Mouse (Mus musculus) heart, embryonic 16.5 days (tissue): ENCODE data around the gene Svs1. TPM values are rescaled to one million over a fixed set of nuclear protein-coding genes. Genes with fewer than 3 reads are reported as not detected.

Source experiments
- ATAC-seq: fragments of 200-750 bp; cut with Nextera tagmentation; replicated peaks from 2 replicates; pipeline ENCODE4 v1.8.0; 2017; ENCODE audit warnings: moderate number of reproducible peaks; ENCODE audit not compliant: insufficient read depth, low FRiP score; ENCODE audit errors: extremely low read depth
- H3K27ac ChIP-seq: fragments of 300-500 bp; sonication (generic); 2 replicates; pipeline ENCODE4 v1.5.1; 2014; ENCODE audit warnings: mild to moderate bottlenecking, low read length, control low read depth, moderate library complexity
- H3K27me3 ChIP-seq: fragments of 300-500 bp; sonication (generic); 2 replicates; pipeline ENCODE4 v1.6.1; 2014; ENCODE audit warnings: low read length, mixed read lengths; ENCODE audit not compliant: control insufficient read depth, insufficient read depth
- H3K36me3 ChIP-seq: fragments of 300-500 bp; sonication (generic); 2 replicates; pipeline ENCODE4 v1.6.1; 2014; ENCODE audit not compliant: control insufficient read depth, insufficient read depth
- H3K4me1 ChIP-seq: fragments of 300-500 bp; sonication (generic); 2 replicates; pipeline ENCODE4 v1.6.1; 2014; ENCODE audit warnings: low read length, mixed read lengths; ENCODE audit not compliant: control insufficient read depth, insufficient read depth
- H3K4me2 ChIP-seq: fragments of 300-500 bp; sonication (generic); 2 replicates; pipeline ENCODE4 v1.6.1; 2014; ENCODE audit warnings: low read depth, mild to moderate bottlenecking, control low read depth, low read length
- H3K4me3 ChIP-seq: fragments of 300-500 bp; sonication (generic); 2 replicates; pipeline ENCODE4 v1.5.1; 2014; ENCODE audit warnings: mild to moderate bottlenecking, control low read depth, low read length
- H3K9ac ChIP-seq: fragments of 300-500 bp; sonication (generic); 2 replicates; pipeline ENCODE4 v1.6.1; 2014; ENCODE audit warnings: low read length, control low read depth
- H3K9me3 ChIP-seq: fragments of 300-500 bp; sonication (generic); replicated peaks from 2 replicates; pipeline ENCODE4 v1.6.1; 2016; ENCODE audit warnings: low read length; ENCODE audit not compliant: control insufficient read depth
- WGBS: fragments of 180-500 bp; shearing (Covaris S2); extraction: QIAGEN DNeasy Blood & Tissue Kit; methylation state at CpG from one replicate; pipeline ENCODE4 v1.1.7; 2014; 5-methylcytosine and 5-hydroxymethylcytosine counted together
- polyA plus RNA-seq: library from polyadenylated mRNA; unstranded; fragments of >200 nt; fragmentation: Nextera tagmentation; extraction: Ambion mirVana; gene quantifications from 2 replicates; pipeline ENCODE4 v1.2.1, GENCODE M21; 2015

Gene Svs1
- not detected in 2 replicates for polyA plus RNA-seq

GRCm38 (mm10) chr6:48986444-48986990 is at the start of gene Svs1:
Gene Svs1, plus strand, starts transcription at chr6:48986861.
- Histone ChIP-seq H3K4me3 (no peak within 1 kb of the TSS), H3K9me3 (no peaks in the 10 kb centered on the region), H3K9ac (no peak within 1 kb of the TSS), H3K36me3 (no peaks in the 10 kb centered on the region), H3K4me1 (no peaks in the 10 kb centered on the region), H3K27ac (no peak within 1 kb of the TSS), H3K27me3 (no peaks in the 10 kb centered on the region), H3K4me2 (no peak within 1 kb of the TSS)
- ATAC-seq: no peak
- WGBS: 31% methylated on average over 7 of the region's 7 CpGs

GRCm38 (mm10) chr6:48949596-48949995 is 37.1 kb upstream of the Svs1 start:
- ATAC-seq: no peak
- no peak overlapping the region for H3K4me2 ChIP-seq

GRCm38 (mm10) chr6:48950676-48951075 is 36.0 kb upstream of the Svs1 start:
- Histone ChIP-seq H3K9me3 (no peaks in the 10 kb centered on the region), H3K4me1 (no peaks in the 10 kb centered on the region), H3K27ac (no peak overlapping the region), H3K4me2 (no peak overlapping the region), H3K36me3 (no peaks in the 10 kb centered on the region), H3K9ac (no peak overlapping the region), H3K4me3 (no peak overlapping the region), H3K27me3 (no peaks in the 10 kb centered on the region)
- WGBS: 81% methylated on average over 5 of the region's 5 CpGs
- ATAC-seq: no peak

More at GRCm38 (mm10) chr6:48949596-48949995, 37.1 kb upstream of the Svs1 start:
- H3K4me3 ChIP-seq: no peak overlapping the region
- no peaks in the 10 kb centered on the region for H3K4me1 ChIP-seq
- no peaks in the 10 kb centered on the region for H3K36me3 ChIP-seq
- H3K27ac ChIP-seq: no peak overlapping the region
- 78% methylated on average over 2 of the region's 2 CpGs for WGBS
- no peaks in the 10 kb centered on the region; the same call in 1 of the 2 replicates for H3K9me3 ChIP-seq
- no peaks in the 10 kb centered on the region for H3K27me3 ChIP-seq
- no peak overlapping the region for H3K9ac ChIP-seq

GRCm38 (mm10) chr6:48951630-48952029 is 35.0 kb upstream of the Svs1 start:
- H3K9ac ChIP-seq: no peak overlapping the region
- no peak for ATAC-seq
- H3K36me3 ChIP-seq: no peaks in the 10 kb centered on the region
- no peak overlapping the region for H3K4me3 ChIP-seq
- H3K27ac ChIP-seq: no peak overlapping the region
- H3K27me3 ChIP-seq: peaks cover under 1% of the 10 kb centered on the region; the same call in 1 of the 2 replicates
- 82% methylated on average over 6 of the region's 6 CpGs for WGBS
- H3K4me2 ChIP-seq: no peak overlapping the region
- H3K9me3 ChIP-seq: no peaks in the 10 kb centered on the region
- H3K4me1 ChIP-seq: no peaks in the 10 kb centered on the region

- no peak overlapping the region for H3K4me2 ChIP-seq
- no peak overlapping the region for H3K27ac ChIP-seq
- H3K9me3 ChIP-seq: no peaks in the 10 kb centered on the region
- no peaks in the 10 kb centered on the region for H3K4me1 ChIP-seq
- H3K27me3 ChIP-seq: peaks cover 2% of the 10 kb centered on the region; the same call in 1 of the 2 replicates
- H3K9ac ChIP-seq: no peak overlapping the region
- no peak overlapping the region for H3K4me3 ChIP-seq
- WGBS: 65% methylated on average over 5 of the region's 5 CpGs
- no peak for ATAC-seq
- H3K36me3 ChIP-seq: no peaks in the 10 kb centered on the region
Observed at GRCm38 (mm10) chr6:48953220-48953619, 33.4 kb upstream of the Svs1 start.

GRCm38 (mm10) chr6:48954211-48954610 is 32.5 kb upstream of the Svs1 start:
- Histone ChIP-seq H3K27me3 (peaks cover 2% of the 10 kb centered on the region; the same call in 1 of the 2 replicates), H3K4me1 (no peaks in the 10 kb centered on the region), H3K4me3 (no peak overlapping the region), H3K9ac (no peak overlapping the region), H3K9me3 (no peaks in the 10 kb centered on the region), H3K4me2 (no peak overlapping the region), H3K27ac (no peak overlapping the region), H3K36me3 (no peaks in the 10 kb centered on the region)
- no peak for ATAC-seq
- WGBS: 75% methylated on average over 5 of the region's 5 CpGs

- peaks cover 2% of the 10 kb centered on the region; the same call in 1 of the 2 replicates for H3K27me3 ChIP-seq
- no peak for ATAC-seq
- H3K27ac ChIP-seq: no peak overlapping the region
- no peaks in the 10 kb centered on the region for H3K4me1 ChIP-seq
- 25% methylated on average over 1 of the region's 1 CpGs for WGBS
- H3K4me3 ChIP-seq: no peak overlapping the region
- H3K36me3 ChIP-seq: no peaks in the 10 kb centered on the region
- no peak overlapping the region for H3K4me2 ChIP-seq
- H3K9me3 ChIP-seq: no peaks in the 10 kb centered on the region
- no peak overlapping the region for H3K9ac ChIP-seq
Observed at GRCm38 (mm10) chr6:48954946-48955345, 31.7 kb upstream of the Svs1 start.

- Histone ChIP-seq H3K27me3 (peaks cover 2% of the 10 kb centered on the region; the same call in 1 of the 2 replicates), H3K4me1 (no peaks in the 10 kb centered on the region), H3K27ac (no peak overlapping the region), H3K36me3 (no peaks in the 10 kb centered on the region), H3K9me3 (no peaks in the 10 kb centered on the region), H3K4me3 (no peak overlapping the region), H3K4me2 (no peak overlapping the region), H3K9ac (no peak overlapping the region)
- WGBS: 72% methylated on average over 4 of the region's 4 CpGs
- no peak for ATAC-seq
Observed at GRCm38 (mm10) chr6:48956785-48957184, 29.9 kb upstream of the Svs1 start.

GRCm38 (mm10) chr6:48958053-48958452 is 28.6 kb upstream of the Svs1 start:
- Histone ChIP-seq H3K4me1 (no peaks in the 10 kb centered on the region), H3K4me3 (no peak overlapping the region), H3K27me3 (peaks cover 2% of the 10 kb centered on the region; the same call in 1 of the 2 replicates), H3K4me2 (no peak overlapping the region), H3K9me3 (no peaks in the 10 kb centered on the region), H3K36me3 (no peaks in the 10 kb centered on the region), H3K9ac (no peak overlapping the region), H3K27ac (no peak overlapping the region)
- 73% methylated on average over 1 of the region's 1 CpGs for WGBS
- no peak for ATAC-seq
